Mouse (Mus musculus) heart, adult 2 months (tissue): Measurements from ENCODE around the gene Tssk1.

Source experiments
- CTCF ChIP-seq: fragments of 200-600 bp; IDR thresholded peaks from 2 replicates; pipeline ENCODE4 v1.8.1; 2022; ENCODE audit warnings: antibody characterized with exemption, mild to moderate bottlenecking, moderate library complexity
- EP300 ChIP-seq: fragments of 200-500 bp; IDR thresholded peaks from 2 replicates; pipeline ENCODE4 v1.6.1; 2011; ENCODE audit warnings: low read depth, low read length, control low read depth; ENCODE audit not compliant: insufficient read depth
- POLR2A ChIP-seq: fragments of 200-500 bp; IDR thresholded peaks from 2 replicates; pipeline ENCODE4 v1.6.1; 2011; ENCODE audit warnings: mild to moderate bottlenecking, low read depth, low read length, control low read depth; ENCODE audit not compliant: insufficient read depth

GRCm38 (mm10) chr16:17857157-17857556, 36.9 kb upstream of the Tssk1 start:
- no peak for TF ChIP-seq CTCF
- no peak for TF ChIP-seq EP300
- no peak for TF ChIP-seq POLR2A
